Mouse (Mus musculus) ES-Bruce4 (cell line): Measurements from ENCODE around the gene Atxn2.

Experiments used
- CTCF ChIP-seq: IDR thresholded peaks from one replicate; pipeline ENCODE4 v1.8.1; 2011; ENCODE audit warnings: low read depth, low read length
- EP300 ChIP-seq: IDR thresholded peaks from 2 replicates; pipeline ENCODE4 v1.6.1; 2011; ENCODE audit warnings: low read depth, low read length; ENCODE audit not compliant: insufficient read depth
- POLR2A ChIP-seq: IDR thresholded peaks from one replicate; pipeline ENCODE4 v1.8.1; 2011; ENCODE audit warnings: low read length; ENCODE audit not compliant: insufficient read depth

DNA sequence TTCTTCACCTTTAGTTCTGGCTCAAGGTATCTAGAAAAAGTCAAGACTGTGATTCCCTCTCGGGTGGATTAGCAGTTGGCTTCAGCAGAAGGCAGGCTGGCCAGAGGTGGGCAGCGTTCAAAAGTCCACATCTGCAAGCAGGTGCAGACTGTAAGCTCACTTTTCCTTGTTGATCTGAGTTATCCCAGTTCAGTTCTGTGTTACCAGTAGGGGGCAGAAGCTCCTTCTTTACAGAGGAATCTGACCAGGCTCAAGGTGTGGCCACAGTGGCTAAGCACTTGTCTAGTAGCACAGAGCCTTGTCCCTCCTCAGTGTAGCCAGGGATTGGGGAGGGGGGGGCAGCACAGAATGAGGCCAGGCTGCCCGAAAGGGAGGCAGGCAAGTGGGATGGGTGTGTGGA, 103.9 kb downstream of the Atxn2 start:
- peak; percentile 31 for TF ChIP-seq CTCF
- no peak for TF ChIP-seq POLR2A
- no peak for TF ChIP-seq EP300
